9 mouse cellular contexts compared by ENCODE assay signal in genomic region chr6:94773604-94774486, GRCm38 (mm10).
DNase-seq lines count a peak whose midpoint lies in the region; ATAC-seq and TF ChIP-seq lines count a peak whose summit lies in the region.
"Had no signal": no experiment of that assay in that cellular context is flagged by ENCODE, and none has a peak within 500 bp of the region (broad histone marks: within the 10 kb centered on the region; RNA-seq: fewer than 3 reads in every experiment).

No protein-coding gene starts in this region.

- DNase-seq in heart, adult 11 months: no peak
- peak; percentile 86 for DNase-seq in embryo, embryonic 9.5 days (ENCODE audit: extremely low spot score)
- DNase-seq in hindbrain, postnatal 0 days (ENCODE audit: low spot score): peak; percentile 60
- DNase-seq in right cerebral cortex, postnatal 36 days (ENCODE audit: low spot score in 2 of 2): no peak
- DNase-seq in layer of hippocampus, adult 8-10 months (ENCODE audit: low spot score in 2 of 2): no peak

- H3K36me3 ChIP-seq in heart, embryonic 14.5 days (ENCODE audit: control insufficient read depth, insufficient read depth, low read length): no peaks in the 10 kb centered on the region
- no peaks in the 10 kb centered on the region for H3K36me3 ChIP-seq in hindbrain, postnatal 0 days (ENCODE audit: insufficient read depth, low read length)
- no peaks in the 10 kb centered on the region for H3K36me3 ChIP-seq in midbrain, embryonic 16.5 days (ENCODE audit: control insufficient read depth, insufficient read depth, low read length)
- H3K36me3 ChIP-seq: G1E had no signal

- H3K27ac ChIP-seq in heart, embryonic 14.5 days (replicated peaks in 1 of 2; ENCODE audit: control insufficient read depth in 1 of 2, insufficient read depth in 1 of 2, low read depth in 2 of 2, low read length in 2 of 2): peak overlapping the region; percentile 41
- peak overlapping the region; percentile 76 for H3K27ac ChIP-seq in hindbrain, postnatal 0 days
- H3K27ac ChIP-seq in midbrain, embryonic 16.5 days (ENCODE audit: low read length): peak overlapping the region; percentile 83

- H3K27me3 ChIP-seq in heart, embryonic 14.5 days (ENCODE audit: control insufficient read depth, insufficient read depth, low read length): no peaks in the 10 kb centered on the region
- H3K27me3 ChIP-seq in hindbrain, postnatal 0 days (ENCODE audit: insufficient read depth, low read length): no peaks in the 10 kb centered on the region
- H3K27me3 ChIP-seq in midbrain, embryonic 16.5 days (ENCODE audit: control insufficient read depth, insufficient read depth, low read depth, low read length): no peaks in the 10 kb centered on the region; the same call in 1 of the 2 replicates

- WGBS in heart, embryonic 14.5 days: 7% methylated on average over 27 of the region's 27 CpGs
- WGBS in hindbrain, postnatal 0 days: 3% methylated on average over 27 of the region's 27 CpGs
- WGBS in midbrain, embryonic 16.5 days: 2% methylated on average over 27 of the region's 27 CpGs

- ATAC-seq in heart, embryonic 14.5 days (ENCODE audit: insufficient number of reproducible peaks, insufficient read depth, low FRiP score, low read depth): 0 out of 2 replicates have a peak, but pooled peaks have one; percentile 9
- peak; percentile 45; the same call in 1 of the 2 replicates for ATAC-seq in hindbrain, postnatal 0 days
- peak; percentile 75 for ATAC-seq in midbrain, embryonic 16.5 days
- no peak for ATAC-seq in megakaryocyte, adult 5-6 weeks (ENCODE audit: poor library complexity, severe bottlenecking)

- TF ChIP-seq CTCF in hindbrain, postnatal 0 days (IDR thresholded peaks at IDR 0.05; ENCODE audit: low read depth): no peak

- peak overlapping the region; percentile 27 to 31 for H3K4me3 ChIP-seq in heart, embryonic 14.5 days (ENCODE audit: control insufficient read depth in 1 of 2, insufficient read depth in 1 of 2, low read depth in 1 of 2, low read length in 2 of 2)
- peak overlapping the region; percentile 20 for H3K4me3 ChIP-seq in hindbrain, postnatal 0 days (ENCODE audit: low read length)
- peak overlapping the region; percentile 24 for H3K4me3 ChIP-seq in midbrain, embryonic 16.5 days (ENCODE audit: low read depth, low read length)

- H3K9ac ChIP-seq in heart, embryonic 14.5 days (ENCODE audit: low read length): peak overlapping the region; percentile 69
- peak overlapping the region; percentile 38 for H3K9ac ChIP-seq in hindbrain, postnatal 0 days (replicated peaks; ENCODE audit: low read length)
- peak overlapping the region; percentile 63 for H3K9ac ChIP-seq in midbrain, embryonic 16.5 days (ENCODE audit: low read depth, low read length)

- peaks cover 20 to 22% of the 10 kb centered on the region in 2 experiments for H3K4me1 ChIP-seq in heart, embryonic 14.5 days (ENCODE audit: control insufficient read depth in 2 of 2, insufficient read depth in 2 of 2, low read length in 2 of 2)
- peaks cover 4% of the 10 kb centered on the region; the same call in 1 of the 2 replicates for H3K4me1 ChIP-seq in hindbrain, postnatal 0 days (ENCODE audit: insufficient read depth, low read length)
- peaks cover 22% of the 10 kb centered on the region for H3K4me1 ChIP-seq in midbrain, embryonic 16.5 days (ENCODE audit: control insufficient read depth, insufficient read depth, low read length)

- H3K4me2 ChIP-seq in heart, embryonic 14.5 days (ENCODE audit: low read length): peak overlapping the region; percentile 68
- peak overlapping the region; percentile 57 for H3K4me2 ChIP-seq in hindbrain, postnatal 0 days (ENCODE audit: low read depth, low read length)
- H3K4me2 ChIP-seq in midbrain, embryonic 16.5 days (ENCODE audit: low read length): peak overlapping the region; percentile 52

- no peaks in the 10 kb centered on the region for H3K9me3 ChIP-seq in heart, embryonic 14.5 days (ENCODE audit: control insufficient read depth, low read length)
- H3K9me3 ChIP-seq in hindbrain, postnatal 0 days (ENCODE audit: low read length): no peaks in the 10 kb centered on the region
- H3K9me3 ChIP-seq in midbrain, embryonic 16.5 days (replicated peaks; ENCODE audit: control insufficient read depth, low read length, poor library complexity, severe bottlenecking): no peaks in the 10 kb centered on the region

Comparison
In these comparisons a context has a peak if more than half of its experiments do, and no peak if none do; other contexts are left out.
1. DNase-seq: peak in embryo, embryonic 9.5 days (single experiment) and hindbrain, postnatal 0 days (single experiment); none in heart, adult 11 months (single experiment), right cerebral cortex, postnatal 36 days (0 of 2) and layer of hippocampus, adult 8-10 months (0 of 2).
2. Peak in every context shown above with its lines, with median percentiles within 50 percentile points of each other: H3K27ac ChIP-seq, H3K4me2 ChIP-seq, H3K4me3 ChIP-seq and H3K9ac ChIP-seq.